Mouse (Mus musculus): Measurements from ENCODE around the gene Six2. TPM values are rescaled to one million over a fixed set of nuclear protein-coding genes. Genes with fewer than 3 reads are reported as not detected.
A peak's percentile ranks its signal among the peaks of the same experiment; 100 is the strongest.

Six2 gene
- polyA plus RNA-seq, 1 experiment = not detected

DNA sequence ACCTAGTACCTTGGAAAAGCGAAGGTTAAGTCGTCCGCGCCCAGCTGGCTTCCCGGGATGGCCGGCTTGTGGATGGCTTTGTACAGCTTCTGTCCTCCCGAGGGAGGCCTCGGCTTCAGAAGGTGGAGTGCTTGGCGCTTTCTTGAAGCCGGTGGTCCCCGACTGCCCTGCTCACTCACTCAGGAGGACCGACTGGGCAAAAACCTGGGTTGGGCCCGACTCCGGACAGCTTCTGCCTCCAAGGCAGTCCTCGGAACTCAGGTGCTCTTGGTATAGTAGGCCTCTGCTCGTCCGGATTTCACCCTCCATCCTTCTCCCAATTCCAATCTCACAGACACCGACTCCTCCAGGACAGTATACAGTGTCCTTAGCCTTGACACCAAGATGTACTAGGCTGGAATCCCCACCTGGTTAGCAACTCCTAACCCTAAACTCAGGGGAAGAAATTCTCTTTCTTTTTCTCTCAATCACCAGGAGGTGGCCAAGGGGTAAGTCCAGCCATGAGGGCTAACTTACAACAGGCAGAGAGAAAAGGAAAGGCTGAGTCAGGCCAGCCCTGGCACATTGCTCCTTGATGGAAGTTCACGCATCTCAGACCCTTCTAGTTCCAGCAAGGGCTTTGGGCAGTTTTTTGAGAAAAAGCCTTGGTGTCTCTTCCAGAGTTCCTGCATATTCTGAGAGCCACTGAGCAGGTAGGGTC is 7.1 kb downstream of the Six2 start:
- Histone ChIP-seq H3ac (ENCODE audit: control insufficient read depth, insufficient read length, low read depth) (no peak overlapping the region), H3K79me2 (ENCODE audit: control insufficient read depth, insufficient read depth) (no peaks in the 10 kb centered on the region), H3K36me3 (ENCODE audit: control insufficient read depth, insufficient read depth) (no peaks in the 10 kb centered on the region), H3K79me3 (ENCODE audit: low read depth) (no peaks in the 10 kb centered on the region), H3K4me3 (ENCODE audit: insufficient read depth, poor library complexity, severe bottlenecking) (no peak overlapping the region), H3K27me3 (ENCODE audit: control insufficient read depth, insufficient read depth, insufficient read length) (no peaks in the 10 kb centered on the region)
- TF ChIP-seq CEBPB (IDR thresholded peaks at IDR 0.05; ENCODE audit: low read depth) = no peak
- no peak for TF ChIP-seq MYOD1 (IDR thresholded peaks at IDR 0.05; ENCODE audit: control insufficient read depth, insufficient read length, low read depth)
- TF ChIP-seq MYOG (IDR thresholded peaks at IDR 0.05; ENCODE audit: control insufficient read depth, extremely low read depth, insufficient read length) = no peak
- no peak for TF ChIP-seq USF1 (IDR thresholded peaks at IDR 0.05; ENCODE audit: low read depth)
- TF ChIP-seq CTCF (IDR thresholded peaks at IDR 0.05; ENCODE audit: control insufficient read depth, insufficient read depth, insufficient read length) = no peak
- no peak for TF ChIP-seq MAX (IDR thresholded peaks at IDR 0.05)
- TF ChIP-seq FOSL1 (IDR thresholded peaks at IDR 0.05; ENCODE audit: insufficient read depth, low read length, poor library complexity, severe bottlenecking) = no peak

DNA sequence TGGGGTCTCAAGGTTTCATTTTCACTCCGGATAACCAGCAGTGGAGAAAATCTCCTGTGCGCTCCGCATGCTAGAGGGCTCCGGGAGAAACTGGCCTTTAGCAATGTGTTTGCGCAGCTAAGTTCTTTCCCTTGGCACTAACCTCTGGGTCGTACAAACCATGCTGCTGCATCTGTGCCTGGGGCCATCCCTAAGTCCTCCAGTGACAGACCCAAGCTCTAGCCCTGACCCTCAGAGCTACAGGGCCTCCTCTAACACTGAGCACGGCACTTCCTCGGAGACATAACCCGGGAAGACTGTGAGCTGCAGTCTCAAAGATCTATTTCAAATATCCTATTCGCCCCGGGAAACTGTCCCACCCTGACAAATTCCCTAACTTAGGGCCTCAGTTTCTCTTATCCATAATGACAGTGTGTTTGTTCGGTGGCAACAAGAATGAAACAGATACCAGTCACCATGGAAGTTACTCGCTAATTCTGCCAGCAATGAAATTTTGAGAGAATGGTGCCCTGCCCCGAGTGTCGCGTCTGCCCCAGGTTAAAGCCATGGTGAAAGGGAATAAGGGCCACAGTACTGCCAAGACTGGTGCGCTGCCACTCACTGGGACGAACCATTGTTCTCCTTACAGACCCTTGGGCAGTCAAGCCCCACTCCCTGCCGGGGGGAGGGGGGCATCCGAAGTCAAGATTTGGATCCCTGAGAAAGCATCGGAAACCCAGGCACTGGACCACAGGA is 7.8 kb downstream of the Six2 start:
- no peak overlapping the region for H3K4me3 ChIP-seq (ENCODE audit: insufficient read depth, poor library complexity, severe bottlenecking)
- H3K27me3 ChIP-seq (ENCODE audit: control insufficient read depth, insufficient read depth, insufficient read length) = no peaks in the 10 kb centered on the region
- H3K79me3 ChIP-seq (ENCODE audit: low read depth) = no peaks in the 10 kb centered on the region
- no peaks in the 10 kb centered on the region for H3K36me3 ChIP-seq (ENCODE audit: control insufficient read depth, insufficient read depth)
- H3K79me2 ChIP-seq (ENCODE audit: control insufficient read depth, insufficient read depth) = no peaks in the 10 kb centered on the region
- TF ChIP-seq USF1 (IDR thresholded peaks at IDR 0.05; ENCODE audit: low read depth) = no peak
- no peak for TF ChIP-seq CTCF (IDR thresholded peaks at IDR 0.05; ENCODE audit: control insufficient read depth, insufficient read depth, insufficient read length)
- TF ChIP-seq MAX (IDR thresholded peaks at IDR 0.05) = no peak
- no peak for TF ChIP-seq MYOD1 (IDR thresholded peaks at IDR 0.05; ENCODE audit: control insufficient read depth, insufficient read length, low read depth)
- no peak for TF ChIP-seq MYOG (IDR thresholded peaks at IDR 0.05; ENCODE audit: control insufficient read depth, extremely low read depth, insufficient read length)
- TF ChIP-seq CEBPB (IDR thresholded peaks at IDR 0.05; ENCODE audit: low read depth) = no peak
- no peak for TF ChIP-seq FOSL1 (IDR thresholded peaks at IDR 0.05; ENCODE audit: insufficient read depth, low read length, poor library complexity, severe bottlenecking)
- H3ac ChIP-seq (ENCODE audit: control insufficient read depth, insufficient read length, low read depth) = no peak overlapping the region

DNA sequence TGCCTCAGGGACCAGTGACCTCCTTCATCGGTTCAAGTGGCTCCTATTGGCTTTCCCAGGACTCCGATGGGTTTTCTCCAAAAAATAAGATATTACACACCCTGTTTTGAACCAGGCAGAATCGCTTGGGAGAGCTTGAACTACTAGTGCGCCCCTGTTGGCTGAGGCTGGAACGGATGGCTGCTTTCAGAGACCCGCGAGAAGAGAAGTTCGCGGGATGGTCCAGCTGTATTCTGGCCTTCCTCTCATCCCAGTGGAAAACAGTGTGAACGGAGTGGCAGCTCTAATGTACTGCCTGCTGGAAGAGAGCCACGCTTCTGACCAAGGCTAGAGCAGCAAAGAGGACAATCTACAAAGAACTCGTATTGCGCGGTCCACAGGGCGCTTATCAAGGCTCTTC is 8.4 kb downstream of the Six2 start:
- Histone ChIP-seq H3K4me3 (ENCODE audit: insufficient read depth, poor library complexity, severe bottlenecking) (no peak overlapping the region), H3K27me3 (ENCODE audit: control insufficient read depth, insufficient read depth, insufficient read length) (no peaks in the 10 kb centered on the region), H3ac (ENCODE audit: control insufficient read depth, insufficient read length, low read depth) (no peak overlapping the region), H3K36me3 (ENCODE audit: control insufficient read depth, insufficient read depth) (no peaks in the 10 kb centered on the region), H3K79me3 (ENCODE audit: low read depth) (no peaks in the 10 kb centered on the region), H3K79me2 (ENCODE audit: control insufficient read depth, insufficient read depth) (no peaks in the 10 kb centered on the region)
- no peak for TF ChIP-seq MYOG (IDR thresholded peaks at IDR 0.05; ENCODE audit: control insufficient read depth, extremely low read depth, insufficient read length)

DNA sequence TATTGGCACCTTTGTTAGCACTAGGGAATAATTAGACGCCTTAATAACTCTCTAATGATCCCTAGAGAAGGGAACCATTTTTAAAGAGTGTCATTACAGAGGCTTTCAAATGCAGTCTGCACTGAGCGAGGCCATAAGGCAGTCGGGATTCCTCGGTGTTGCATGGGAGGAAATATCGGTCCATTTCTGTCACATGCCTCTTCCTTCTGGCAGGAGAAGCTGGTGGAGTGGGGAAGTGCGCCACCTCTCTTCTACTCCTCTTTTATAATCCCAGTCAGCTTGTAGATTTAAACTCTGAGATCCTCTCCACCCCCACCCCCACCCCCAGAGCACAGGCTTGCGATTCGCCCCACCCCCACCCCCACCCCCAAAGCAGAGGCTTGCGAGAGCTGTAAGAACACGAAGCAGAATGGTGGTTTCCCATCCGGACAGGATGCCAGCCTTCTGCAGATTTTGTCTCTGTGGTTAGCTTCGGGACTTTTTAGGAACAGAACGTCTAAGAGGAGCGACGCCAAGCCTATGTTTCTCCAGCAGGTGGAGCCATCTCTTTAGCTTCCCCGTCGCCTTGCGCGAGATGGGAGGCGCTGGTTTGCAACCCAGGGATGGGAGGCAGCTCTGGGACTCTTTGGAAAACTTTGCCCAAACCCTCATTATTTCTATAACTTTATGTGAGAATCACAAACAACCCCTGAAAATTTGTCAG is 23.3 kb downstream of the Six2 start:
- TF ChIP-seq CTCF (IDR thresholded peaks at IDR 0.05; ENCODE audit: control insufficient read depth, insufficient read depth, insufficient read length) (peak; percentile 59), MYOD1 (IDR thresholded peaks at IDR 0.05; ENCODE audit: control insufficient read depth, insufficient read length, low read depth) (no peak)
- Histone ChIP-seq H3ac (ENCODE audit: control insufficient read depth, insufficient read length, low read depth) (no peak overlapping the region), H3K36me3 (ENCODE audit: control insufficient read depth, insufficient read depth) (no peaks in the 10 kb centered on the region), H3K79me2 (ENCODE audit: control insufficient read depth, insufficient read depth) (no peaks in the 10 kb centered on the region), H3K27me3 (ENCODE audit: control insufficient read depth, insufficient read depth, insufficient read length) (peaks cover 3% of the 10 kb centered on the region), H3K79me3 (ENCODE audit: low read depth) (no peaks in the 10 kb centered on the region), H3K4me3 (ENCODE audit: insufficient read depth, poor library complexity, severe bottlenecking) (no peak overlapping the region)

DNA sequence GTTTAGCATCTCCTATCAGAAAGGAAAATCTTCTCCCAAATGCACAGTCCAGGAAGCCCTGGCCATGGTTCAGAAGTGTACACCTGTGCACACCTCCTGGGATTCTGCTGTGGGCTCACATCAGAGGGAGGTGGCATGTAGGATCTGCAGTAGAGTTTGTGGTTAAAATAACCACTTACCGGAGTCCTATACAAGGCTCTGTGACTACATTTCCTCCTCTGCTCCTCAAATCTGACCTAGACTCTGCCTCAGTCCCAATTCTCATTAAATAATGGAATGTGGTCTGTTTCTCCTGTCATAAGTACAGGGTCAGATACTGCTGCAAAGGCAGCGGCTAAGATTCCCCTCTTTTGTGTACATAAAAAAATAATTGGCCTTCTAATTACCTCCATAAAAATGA is 23.9 kb downstream of the Six2 start:
- Histone ChIP-seq H3K79me3 (ENCODE audit: low read depth) (no peaks in the 10 kb centered on the region), H3K4me3 (ENCODE audit: insufficient read depth, poor library complexity, severe bottlenecking) (no peak overlapping the region), H3K79me2 (ENCODE audit: control insufficient read depth, insufficient read depth) (no peaks in the 10 kb centered on the region), H3K36me3 (ENCODE audit: control insufficient read depth, insufficient read depth) (no peaks in the 10 kb centered on the region), H3ac (ENCODE audit: control insufficient read depth, insufficient read length, low read depth) (no peak overlapping the region), H3K27me3 (ENCODE audit: control insufficient read depth, insufficient read depth, insufficient read length) (peaks cover 3% of the 10 kb centered on the region)
- no peak for TF ChIP-seq MYOG (IDR thresholded peaks at IDR 0.05; ENCODE audit: control insufficient read depth, extremely low read depth, insufficient read length)
- no peak for TF ChIP-seq CTCF (IDR thresholded peaks at IDR 0.05; ENCODE audit: control insufficient read depth, insufficient read depth, insufficient read length)
- no peak for TF ChIP-seq USF1 (IDR thresholded peaks at IDR 0.05; ENCODE audit: low read depth)
- TF ChIP-seq MYOD1 (IDR thresholded peaks at IDR 0.05; ENCODE audit: control insufficient read depth, insufficient read length, low read depth) = no peak
- TF ChIP-seq MAX (IDR thresholded peaks at IDR 0.05) = no peak
- no peak for TF ChIP-seq CEBPB (IDR thresholded peaks at IDR 0.05; ENCODE audit: low read depth)
- TF ChIP-seq FOSL1 (IDR thresholded peaks at IDR 0.05; ENCODE audit: insufficient read depth, low read length, poor library complexity, severe bottlenecking) = no peak
